Mouse (Mus musculus) adrenal gland, postnatal 14 days (tissue): ENCODE measurements around the gene E130114P18Rik. TPM values are rescaled to one million over a fixed set of nuclear protein-coding genes. Genes with fewer than 3 reads are reported as not detected.

Source experiments
- DNase-seq: peaks from one replicate; pipeline ENCODE4 v3.0.0; 2021; ENCODE audit warnings: mixed read lengths
- total RNA-seq: library from RNA; stranded (reverse); gene quantifications from 2 replicates; pipeline ENCODE4 v1.2.3, GENCODE M21; 2021

Gene E130114P18Rik
- total RNA-seq, 1 experiment from 2014 or later, result not detected

DNA sequence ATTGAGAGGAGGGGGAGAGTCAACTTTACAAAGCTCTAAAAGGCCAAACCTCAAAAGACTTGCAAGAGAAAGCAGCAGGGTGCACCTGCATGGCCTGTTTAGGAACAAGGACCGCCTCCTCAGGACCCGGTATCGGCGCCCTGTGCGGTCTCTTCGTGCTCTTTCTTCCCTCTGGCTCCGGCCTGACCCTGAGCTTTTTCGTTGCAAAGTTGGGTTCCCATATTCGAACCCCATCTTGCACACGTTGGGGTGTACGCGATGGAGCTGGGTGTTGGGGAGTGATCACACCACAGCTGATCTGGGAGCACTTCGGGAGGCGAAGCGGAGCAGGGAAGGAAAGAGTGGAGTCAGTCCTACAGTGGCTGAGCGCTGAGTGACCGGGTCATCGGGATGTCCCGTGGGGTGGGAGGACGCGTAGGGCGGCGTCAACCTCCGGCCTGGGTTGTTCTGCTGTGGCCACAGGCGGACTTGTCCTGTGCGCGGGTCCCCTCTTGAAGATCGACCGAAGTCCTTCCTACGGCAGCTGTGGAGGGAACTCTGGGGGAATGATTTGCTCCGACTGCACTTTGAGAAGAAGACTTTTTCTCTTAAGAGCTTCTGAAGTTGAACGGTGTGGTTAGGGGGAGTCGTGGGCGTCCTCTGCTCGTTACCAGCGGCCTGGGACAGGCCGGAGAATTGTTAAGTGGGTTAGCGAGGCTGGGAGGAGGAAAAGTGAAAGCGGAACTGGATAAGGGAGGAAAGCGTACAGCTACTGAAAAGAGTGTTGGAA lies 26.2 kb downstream of the E130114P18Rik start:
- peak; percentile 90 for DNase-seq

DNA sequence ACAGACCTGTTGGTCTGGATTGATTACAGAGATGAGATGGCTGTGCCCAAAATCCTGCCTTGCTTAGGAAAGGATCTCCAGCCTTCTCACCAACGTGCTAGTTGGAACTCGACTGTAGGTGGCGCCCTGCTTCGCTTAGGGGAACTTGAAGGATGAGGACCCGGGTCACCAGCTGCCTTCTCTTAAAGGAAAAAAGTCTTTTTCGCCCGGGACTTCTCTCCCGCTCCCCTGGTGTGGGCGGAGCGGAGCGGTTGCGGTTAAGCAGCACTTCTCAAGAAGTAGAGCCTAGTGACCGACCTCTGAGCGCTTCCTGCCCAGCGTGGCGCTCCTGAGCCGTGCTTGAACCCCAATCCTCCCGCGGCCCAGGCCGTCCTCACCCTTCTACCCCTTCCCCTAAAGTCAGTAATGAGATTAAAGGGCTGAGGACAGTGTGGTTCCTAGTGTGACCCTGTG lies 26.8 kb downstream of the E130114P18Rik start:
- peak; percentile 97 for DNase-seq

DNA sequence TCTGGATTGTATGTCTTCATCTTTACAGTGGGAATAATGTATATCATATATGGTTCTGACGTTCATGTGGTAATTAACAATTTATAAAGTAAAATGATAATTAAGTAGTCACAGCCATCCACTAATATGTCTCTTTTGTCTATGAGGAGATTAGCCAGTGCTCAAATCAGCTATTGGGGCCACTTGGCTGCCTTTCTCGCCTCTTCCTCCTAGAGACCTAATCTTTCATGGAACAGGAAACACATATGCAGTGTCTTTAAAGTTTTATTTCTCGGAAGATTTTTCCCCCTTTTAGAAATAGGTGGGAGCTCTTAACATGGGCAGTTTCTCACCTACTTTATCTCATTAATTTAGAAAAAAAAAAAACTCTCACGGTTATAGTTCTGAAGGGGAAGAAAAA lies 27.5 kb downstream of the E130114P18Rik start:
- no peak for DNase-seq

DNA sequence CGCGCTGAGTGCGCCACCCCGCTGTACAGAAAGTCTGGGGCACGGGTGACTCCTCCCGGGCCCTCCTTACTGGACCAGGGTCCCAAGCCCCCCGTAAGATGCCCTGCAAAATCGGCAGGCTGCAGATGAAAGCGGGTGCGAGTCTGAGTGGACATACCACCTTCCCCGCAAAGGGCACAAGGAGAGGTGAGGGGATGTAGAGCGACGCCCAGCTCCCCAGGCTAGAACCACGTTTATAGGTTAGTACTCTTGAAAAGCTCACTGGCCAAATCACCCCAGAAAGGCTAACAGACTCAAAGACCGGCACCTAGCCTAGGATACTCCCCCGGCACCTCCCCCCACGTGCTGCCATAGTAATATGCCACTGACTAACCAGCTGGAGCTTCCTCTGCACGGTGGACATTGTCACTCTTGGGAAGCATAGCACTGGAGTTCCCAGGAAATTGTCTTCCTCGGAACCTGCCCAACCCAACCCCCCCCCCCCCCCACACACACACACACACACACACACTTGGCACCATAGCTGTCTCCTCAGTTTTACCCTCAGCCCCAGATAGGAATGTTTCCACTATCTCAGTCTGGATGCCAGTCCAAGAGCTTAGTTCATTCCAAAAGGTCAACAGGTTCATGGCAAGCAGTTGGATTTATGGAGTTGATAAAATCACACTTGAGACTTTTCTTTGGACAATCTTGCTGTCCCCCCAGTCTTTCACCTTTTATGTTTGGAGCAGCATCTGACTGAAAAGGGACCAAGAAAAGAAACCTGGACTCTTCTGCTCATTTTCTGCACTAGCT lies 31.6 kb downstream of the E130114P18Rik start:
- DNase-seq, result peak; percentile 38

DNA sequence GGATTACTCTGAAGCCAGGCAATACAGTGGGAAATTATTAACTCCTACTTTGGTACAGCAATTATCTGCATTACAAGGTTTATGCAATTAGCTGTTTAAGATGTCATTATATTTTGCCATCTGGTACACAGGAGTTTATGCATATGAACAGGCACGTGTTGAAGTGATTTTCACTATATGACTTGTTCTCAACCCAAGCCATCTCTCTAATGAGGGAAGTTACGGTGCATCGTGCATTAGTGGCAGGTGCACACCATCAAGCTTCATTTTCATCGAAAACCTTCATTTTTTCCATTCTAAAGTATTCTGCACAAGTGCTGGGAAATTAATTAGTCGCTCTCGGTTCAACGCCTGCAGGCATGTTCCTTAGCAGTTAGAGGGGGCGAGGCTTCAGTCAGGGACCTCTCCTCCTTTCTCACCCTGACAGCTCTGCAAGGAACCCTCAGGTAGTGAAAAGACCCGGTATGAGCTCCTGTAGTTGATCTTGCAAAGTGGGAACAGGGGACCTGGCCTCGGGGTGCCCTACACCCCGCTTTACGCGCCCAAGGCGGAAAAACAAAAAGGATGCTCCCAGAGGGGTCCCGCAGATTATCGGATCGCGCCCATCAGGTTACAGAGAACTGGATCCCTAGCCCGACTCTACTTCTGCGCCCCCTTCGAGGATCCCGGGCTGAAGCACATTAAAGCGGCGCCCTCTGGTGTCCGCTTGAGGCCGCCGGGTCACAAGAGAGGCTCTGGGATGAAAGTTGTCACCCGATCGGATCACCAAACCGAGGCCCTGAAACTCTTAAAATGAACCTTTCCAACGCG lies 32.4 kb downstream of the E130114P18Rik start:
- peak; percentile 88 for DNase-seq

DNA sequence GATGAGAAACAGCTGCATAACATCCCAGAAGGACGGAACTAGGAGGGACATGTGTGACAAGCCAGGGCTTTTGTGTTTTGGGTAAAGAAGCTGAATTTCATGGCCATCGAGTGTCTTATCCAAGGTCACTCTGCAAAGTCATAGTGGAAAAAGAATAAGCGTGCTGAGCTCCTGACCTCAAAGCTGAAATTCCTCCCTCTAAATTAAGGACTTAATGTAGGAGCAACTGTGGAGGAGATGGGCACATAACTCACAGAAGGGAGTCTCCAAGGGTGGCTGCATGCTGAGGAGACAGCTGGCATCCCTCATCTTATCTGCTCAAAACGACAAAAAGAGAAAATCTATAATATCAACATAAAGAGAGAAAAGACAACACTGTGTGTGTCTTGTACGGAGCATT lies 33.9 kb downstream of the E130114P18Rik start:
- no peak for DNase-seq

DNA sequence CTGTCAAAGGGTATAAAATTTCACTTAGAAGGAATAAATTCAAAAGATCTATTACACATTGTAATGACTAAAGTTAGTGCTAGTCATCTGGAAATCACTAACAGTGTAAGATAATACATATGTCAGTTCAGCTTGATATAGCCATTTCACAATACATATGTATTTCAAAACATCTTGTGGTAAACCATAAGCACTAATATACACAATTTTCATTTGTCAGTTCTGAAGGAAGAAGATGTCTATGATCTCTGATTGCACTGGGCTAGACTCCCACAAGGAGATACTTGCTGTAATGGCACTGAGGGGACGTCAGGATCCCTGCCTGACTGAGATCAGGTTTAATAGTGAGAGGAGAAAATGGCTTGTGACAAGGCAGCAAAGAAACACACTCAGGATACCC lies 44.5 kb downstream of the E130114P18Rik start:
- no peak for DNase-seq

DNA sequence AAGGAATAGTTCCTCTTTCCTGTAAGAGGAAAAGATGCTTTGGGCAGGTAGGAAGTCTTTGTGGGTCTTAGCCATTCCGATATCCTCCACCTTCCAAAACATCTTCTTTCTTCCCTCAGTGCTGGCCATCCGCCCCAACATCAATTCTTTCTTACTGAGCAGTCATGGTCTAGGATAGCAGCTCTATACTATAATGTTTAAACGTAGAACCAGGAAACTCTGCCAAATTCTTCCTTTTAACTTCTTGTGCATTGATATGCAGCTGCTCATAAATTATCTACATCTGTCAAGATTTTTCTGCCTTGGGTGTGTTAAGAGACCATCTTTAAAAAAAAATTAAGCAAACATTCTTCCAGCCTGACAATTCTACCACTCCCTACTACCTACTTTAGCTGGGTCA lies 47.5 kb downstream of the E130114P18Rik start:
- no peak for DNase-seq

DNA sequence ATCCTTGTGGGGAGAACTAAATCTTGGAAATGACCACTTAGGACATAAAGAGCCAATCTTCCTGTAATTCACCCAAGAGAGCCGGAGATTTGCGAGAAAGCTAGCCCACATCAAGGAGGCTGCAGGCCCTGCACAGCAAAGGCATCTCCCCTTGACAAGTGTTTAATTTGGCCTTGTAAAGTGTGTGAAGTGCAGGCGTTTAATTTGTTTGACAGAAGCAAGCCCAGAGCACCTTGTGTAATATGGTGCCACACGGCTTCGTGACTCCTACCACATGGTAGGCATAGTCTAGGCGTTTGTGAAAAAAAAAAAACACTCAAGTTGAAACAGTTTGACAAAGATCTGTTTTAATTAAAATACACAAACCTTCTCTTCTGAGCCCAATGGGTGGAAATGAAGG lies 47.9 kb downstream of the E130114P18Rik start:
- DNase-seq, result no peak

DNA sequence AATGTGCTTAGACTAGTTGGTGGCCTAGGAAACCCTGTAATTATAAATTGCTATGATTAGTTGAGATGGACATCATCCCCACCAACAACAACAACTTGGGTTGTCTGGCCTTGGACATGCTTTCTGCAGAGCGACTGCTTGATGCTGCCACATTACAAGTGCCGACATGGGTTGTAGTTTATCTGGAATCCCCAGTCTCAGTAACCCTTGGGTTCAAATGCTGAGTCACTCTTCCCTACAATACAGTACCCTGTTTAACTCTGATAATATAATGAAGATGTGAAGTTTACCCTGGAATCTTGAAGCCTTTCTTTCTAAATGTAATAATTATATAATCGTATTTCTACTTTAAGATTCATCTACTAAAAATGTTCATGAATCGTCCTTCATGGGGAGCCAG lies 49.4 kb downstream of the E130114P18Rik start:
- DNase-seq, result no peak

DNA sequence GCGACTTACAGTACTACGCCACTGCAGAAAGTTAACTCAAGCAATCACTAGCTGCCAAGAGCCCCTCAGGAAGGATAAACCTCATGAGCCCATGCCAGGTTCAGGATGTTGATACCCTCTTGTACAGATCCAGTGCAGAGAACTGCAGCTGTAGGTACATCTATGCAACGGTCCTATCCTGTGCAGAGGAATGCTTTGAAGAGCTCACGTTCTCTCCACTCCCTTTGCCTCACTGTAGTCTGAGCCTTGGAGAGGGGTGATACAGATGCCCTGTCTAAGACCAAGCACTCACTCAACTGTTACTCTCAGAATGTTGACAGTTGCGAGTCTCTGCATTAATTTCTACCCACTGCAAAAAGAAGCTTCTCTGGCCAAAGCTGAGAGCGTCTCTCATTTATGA lies 54.5 kb downstream of the E130114P18Rik start:
- no peak for DNase-seq

DNA sequence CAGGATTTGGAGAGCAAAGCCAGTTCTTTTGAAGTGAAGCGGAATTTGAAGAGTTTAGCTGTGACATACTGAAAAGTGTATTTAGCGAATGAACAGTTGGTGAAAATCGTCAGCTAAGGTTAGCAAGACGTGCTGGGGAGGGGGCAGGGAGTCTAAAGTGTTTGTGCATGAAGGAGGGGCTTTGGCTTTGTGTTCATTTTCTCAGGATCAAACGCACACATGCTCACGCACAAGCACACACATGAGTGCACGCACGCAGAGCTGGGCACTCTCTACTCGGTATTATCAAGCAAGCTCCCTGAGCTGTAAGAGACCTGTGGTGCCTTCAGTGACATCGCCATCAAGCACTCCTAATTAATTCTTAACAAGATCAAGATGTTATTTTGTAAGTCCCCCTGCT lies 55.2 kb downstream of the E130114P18Rik start:
- DNase-seq, result no peak

DNA sequence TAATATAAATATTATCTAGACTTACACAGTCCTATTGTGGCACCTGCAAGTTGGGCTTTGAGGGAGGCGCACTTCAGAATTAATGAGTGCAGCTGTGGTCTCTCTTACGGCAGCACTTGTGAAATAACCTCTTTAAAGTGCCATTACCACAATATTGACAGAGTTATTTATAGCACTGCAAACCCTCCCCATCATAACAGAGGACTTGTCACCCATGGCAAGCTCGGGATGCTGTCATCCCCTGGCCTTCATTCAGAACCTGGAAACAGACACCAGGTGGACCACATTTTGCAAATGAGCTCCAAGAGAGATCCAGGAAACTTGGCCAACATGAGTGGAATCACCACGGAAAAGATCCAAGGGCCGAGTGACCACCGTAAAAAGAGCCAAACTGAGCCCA lies 63.3 kb downstream of the E130114P18Rik start:
- DNase-seq, result no peak

DNA sequence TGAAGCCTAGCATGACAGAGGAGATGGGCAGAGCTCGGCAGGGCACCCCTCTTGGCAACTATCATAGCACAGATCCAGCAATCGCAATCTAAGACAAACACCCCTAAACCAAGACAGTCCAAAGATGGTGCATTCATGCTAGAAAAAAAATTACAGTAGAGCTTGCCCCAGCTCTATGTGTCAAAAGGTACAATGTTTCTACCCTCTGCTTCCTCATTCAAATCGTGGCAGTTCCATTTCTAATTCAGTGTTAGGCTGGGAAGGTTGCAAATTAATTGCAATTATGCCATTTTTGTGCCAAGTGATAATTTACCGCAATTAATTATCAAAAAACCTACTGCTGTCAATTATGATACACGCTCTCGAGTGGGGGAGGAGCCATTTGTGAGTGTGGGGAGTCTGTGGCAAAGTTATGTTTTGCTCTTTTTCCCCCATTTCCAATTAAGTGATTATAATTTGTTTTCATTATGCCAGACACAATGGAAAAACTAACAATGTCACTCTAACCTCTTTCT lies 63.7 kb downstream of the E130114P18Rik start:
- DNase-seq, result no peak

DNA sequence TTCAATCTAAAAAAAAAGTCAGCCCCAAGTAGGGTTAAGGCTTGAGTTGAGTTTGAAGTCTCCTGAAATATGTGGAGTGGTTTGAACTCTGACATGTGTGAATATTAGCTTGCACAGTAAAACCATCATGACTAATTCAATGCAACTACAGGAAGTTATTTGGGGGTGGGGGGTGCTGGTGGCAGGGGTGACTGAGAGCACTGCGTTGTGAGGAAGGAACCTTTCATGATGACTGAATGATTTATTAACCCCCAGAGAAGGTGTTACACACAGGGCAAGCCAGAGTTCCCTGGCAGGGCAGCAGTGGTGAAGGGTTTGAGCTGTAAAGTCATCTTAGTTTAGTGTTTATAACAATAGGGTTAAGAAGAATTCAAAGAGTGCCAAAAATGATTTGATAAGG lies 65.3 kb downstream of the E130114P18Rik start:
- DNase-seq, result no peak

DNA sequence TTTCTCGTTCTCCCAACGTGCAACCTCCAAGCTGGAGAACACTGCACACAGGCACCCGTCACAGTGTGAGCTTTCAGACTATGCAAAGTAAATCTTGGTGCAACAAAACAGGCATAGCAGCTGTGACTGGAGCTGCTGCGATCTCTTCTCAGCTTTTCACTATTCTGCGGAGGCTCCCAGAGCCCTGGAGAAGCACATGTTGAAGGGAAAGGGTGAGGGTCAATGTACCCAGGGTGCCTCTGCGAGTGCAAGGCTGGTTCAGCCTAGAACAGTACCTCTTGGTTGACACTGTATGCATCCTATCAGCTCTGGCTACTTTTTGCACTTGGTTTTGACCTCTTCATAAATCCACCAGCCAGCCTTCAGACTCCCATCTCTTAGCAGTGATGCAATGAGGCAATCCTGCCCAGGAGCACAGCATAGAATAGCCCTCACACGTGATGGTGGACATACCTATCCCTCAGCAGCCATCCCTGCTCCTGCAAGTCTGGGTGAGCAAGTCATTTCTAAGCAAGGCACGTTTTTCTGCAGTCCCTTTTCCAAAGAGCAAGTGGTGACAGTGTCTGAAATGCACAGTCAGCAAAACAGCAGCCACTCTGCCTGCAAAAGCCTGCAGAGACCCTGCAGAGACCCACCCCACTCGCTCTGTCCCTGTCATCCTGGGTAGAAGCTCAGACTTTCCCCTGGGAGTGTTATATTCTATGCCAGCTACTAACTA lies 67.7 kb downstream of the E130114P18Rik start:
- DNase-seq, result no peak

DNA sequence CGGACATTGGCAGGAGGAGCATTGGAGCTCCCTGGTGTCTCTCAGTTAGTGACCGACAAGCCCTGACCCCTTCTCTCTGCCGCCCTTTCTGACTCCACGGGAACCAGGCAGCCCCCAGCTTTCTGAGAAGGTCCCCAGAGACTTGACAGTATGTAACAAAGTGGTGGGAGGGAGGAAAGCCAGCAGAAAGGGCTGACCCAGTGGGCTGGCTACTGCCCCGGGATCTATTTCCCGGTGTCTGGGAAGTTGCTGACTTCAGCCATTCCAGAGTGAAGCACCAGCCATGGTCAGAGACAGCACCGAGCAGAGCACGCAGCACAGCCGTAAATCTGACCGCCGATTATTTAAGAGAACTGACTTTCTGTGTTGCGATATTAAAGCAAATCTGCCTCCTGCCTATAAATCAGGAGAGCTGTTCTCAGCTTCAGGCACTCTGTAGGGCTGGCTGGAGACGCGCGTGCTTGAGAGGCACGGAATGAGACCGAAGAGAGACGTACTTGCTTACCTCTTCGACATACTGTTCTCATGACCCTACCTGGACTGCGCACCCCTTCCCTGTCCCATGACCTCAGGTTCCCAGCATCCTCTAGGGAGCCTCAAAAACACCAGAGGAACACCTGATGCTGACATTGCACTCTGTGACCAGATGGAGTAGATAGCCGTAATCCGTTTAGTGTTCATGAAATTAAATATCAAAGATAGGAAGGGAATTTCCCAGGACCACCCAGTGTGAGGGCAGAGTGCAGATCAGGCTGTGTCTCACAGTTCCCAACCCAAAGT lies 70.3 kb downstream of the E130114P18Rik start:
- DNase-seq, result peak; percentile 20

DNA sequence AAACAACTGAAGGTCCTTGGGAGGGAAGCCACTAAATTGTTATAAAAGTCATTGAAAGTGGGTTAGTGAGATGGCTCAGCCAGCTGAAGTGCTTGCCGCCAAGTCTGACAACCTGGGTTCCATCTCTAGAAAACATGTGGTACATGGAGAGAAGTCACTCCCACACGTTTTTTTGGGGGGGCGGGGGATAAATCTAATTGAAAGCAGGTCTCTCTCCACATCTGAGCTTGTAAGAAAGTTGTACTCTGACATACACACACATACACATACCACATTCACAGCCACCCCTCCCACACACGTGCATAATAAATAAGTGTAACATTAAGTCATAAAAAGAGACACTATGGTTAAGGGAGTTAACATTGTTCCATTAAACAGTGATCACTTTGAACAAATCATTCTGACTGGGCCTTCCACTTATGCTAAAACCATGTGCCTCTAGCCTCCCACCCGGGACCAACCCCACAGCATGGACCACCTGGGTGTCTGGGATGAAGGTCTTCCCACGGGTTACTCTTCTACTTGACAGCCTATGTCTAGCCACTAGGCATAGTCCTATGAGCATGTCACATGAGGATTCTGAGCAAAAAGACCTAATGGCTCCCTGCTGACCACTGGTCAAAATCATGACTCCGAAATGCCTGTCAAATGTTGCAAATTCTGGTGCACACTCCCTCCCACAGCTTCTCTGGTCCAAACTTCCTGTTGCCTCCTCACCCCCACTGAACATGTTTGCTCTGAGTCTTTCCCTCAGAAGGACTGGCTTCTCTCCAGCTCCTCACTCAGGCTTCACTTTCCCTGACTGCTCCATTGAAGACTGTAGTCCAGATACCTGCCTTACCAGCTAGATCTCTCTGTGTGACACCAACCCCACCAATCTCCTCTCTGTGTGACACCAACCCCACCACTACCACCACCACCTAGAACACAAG lies 80.9 kb downstream of the E130114P18Rik start:
- peak; percentile 8 for DNase-seq

DNA sequence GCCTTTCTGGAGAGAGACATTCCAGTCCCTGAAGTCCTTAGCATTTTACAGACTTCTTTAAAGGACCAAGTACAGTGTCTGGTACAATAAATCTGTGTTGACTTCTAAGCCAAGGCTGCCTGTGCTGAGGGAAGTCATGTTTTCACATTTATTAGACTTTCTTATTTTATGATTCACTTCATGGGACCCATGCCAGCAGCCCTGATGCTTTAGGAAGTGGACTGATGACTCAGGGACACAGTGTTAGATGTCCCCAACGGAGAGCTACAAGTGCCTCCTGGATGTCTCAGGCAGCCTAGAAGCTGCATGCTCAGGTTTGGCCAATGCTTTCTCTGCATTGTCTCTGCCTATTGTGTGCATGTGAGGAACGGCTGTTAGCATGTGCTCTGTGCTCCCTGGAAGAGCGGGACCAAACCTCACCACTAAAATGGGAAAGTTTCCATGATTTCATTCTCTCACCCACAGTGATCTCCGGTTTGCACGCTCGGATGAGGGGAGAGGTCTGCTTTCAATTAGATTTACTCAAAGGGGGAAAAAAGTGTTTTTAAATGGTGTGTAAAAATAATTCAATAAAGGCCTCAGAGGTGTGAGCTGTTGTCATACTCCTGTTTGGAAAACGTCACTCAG lies 82.4 kb downstream of the E130114P18Rik start:
- peak; percentile 88 for DNase-seq
